Mouse (Mus musculus): ENCODE measurements around the gene St3gal5.

GRCm38 (mm10) chr6:72126128-72126917 lies 28.9 kb downstream of the St3gal5 start:
- TF ChIP-seq POLR2A (IDR thresholded peaks at IDR 0.05; ENCODE audit: control insufficient read depth, low read depth, low read length) = no peak
- TF ChIP-seq CTCF (IDR thresholded peaks at IDR 0.05; ENCODE audit: control insufficient read depth, insufficient read depth, insufficient replicate concordance, low read depth, low read length) = no peak
